Mouse (Mus musculus): ENCODE results near the gene Mapk14. TPM values are rescaled to one million over a fixed set of nuclear protein-coding genes. Genes with fewer than 3 reads are reported as not detected.

Mapk14 gene
- total and polyA plus RNA-seq, 3 experiments = 22.6 to 59.8 (median 27.6) TPM

GRCm38 (mm10) chr17:28701171-28701570 lies 10.0 kb downstream of the Mapk14 start:
- in situ Hi-C loops (cut with MboI; ENCODE audit: low pct_ligation_motif_present, low pct_unique_long_range_greater_than_20kb, low sequenced_read_pairs) (no loop called here), dilution Hi-C loops (cut with MboI; ENCODE audit: extremely low pct_ligation_motif_present, extremely low pct_unique_long_range_greater_than_20kb, low sequenced_read_pairs) (no loop called here)
- DNase-seq (ENCODE audit: extremely low read depth) = no peak
- Histone ChIP-seq H3K36me3 (replicated peaks in 1 of 2; ENCODE audit: control insufficient read depth in 1 of 2, insufficient read depth in 1 of 2, low read length in 1 of 2) (peaks cover 0 to 36% of the 10 kb centered on the region in 2 experiments), H3K4me2 (ENCODE audit: insufficient read depth, low read depth, poor library complexity, severe bottlenecking) (no peak overlapping the region), H3K4me1 (ENCODE audit: control insufficient read depth in 1 of 2, insufficient read depth in 2 of 2) (peaks cover 25 to 70% of the 10 kb centered on the region in 2 experiments), H3K27ac (ENCODE audit: insufficient read depth, low read depth) (no peak overlapping the region), H3K9ac (ENCODE audit: insufficient read depth, low read depth) (no peak overlapping the region), H3K9me3 (replicated peaks; ENCODE audit: low read length) (no peaks in the 10 kb centered on the region), H3K4me3 (replicated peaks in 1 of 3; ENCODE audit: low read depth in 2 of 3, low read length in 2 of 3, poor library complexity in 1 of 3) (no peak overlapping the region), H3K27me3 (replicated peaks) (no peaks in the 10 kb centered on the region), H3K79me2 (replicated peaks; ENCODE audit: control insufficient read depth, extremely low read depth, insufficient read depth, poor library complexity, severe bottlenecking) (peaks cover 24% of the 10 kb centered on the region)
- TF ChIP-seq ZNF384 (IDR thresholded peaks at IDR 0.05; ENCODE audit: low read depth, low read length) = no peak
- TF ChIP-seq EP300 (IDR thresholded peaks at IDR 0.05; ENCODE audit: low read length) = peak; percentile 35; the same call in 1 of the 2 replicates
- TF ChIP-seq ETS1 (conservative IDR thresholded peaks at IDR 0.05; ENCODE audit: low read depth, low read length) = peak; percentile 32; the same call in 1 of the 2 replicates
- TF ChIP-seq MEF2A (IDR thresholded peaks at IDR 0.05; ENCODE audit: borderline replicate concordance, low read depth, low read length) = peak; percentile 66; the same call in 1 of the 2 replicates
- TF ChIP-seq CHD2 (IDR thresholded peaks at IDR 0.05; ENCODE audit: low read length) = no peak
- peak; percentile 49; the same call in 1 of the 2 replicates for TF ChIP-seq IRF4 (IDR thresholded peaks at IDR 0.05; ENCODE audit: low read depth, low read length)

- in situ Hi-C loops (cut with MboI; ENCODE audit: low pct_ligation_motif_present, low pct_unique_long_range_greater_than_20kb, low sequenced_read_pairs) (no loop called here), dilution Hi-C loops (cut with MboI; ENCODE audit: extremely low pct_ligation_motif_present, extremely low pct_unique_long_range_greater_than_20kb, low sequenced_read_pairs) (no loop called here)
- Histone ChIP-seq H3K9me3 (replicated peaks; ENCODE audit: low read length) (no peaks in the 10 kb centered on the region), H3K79me2 (replicated peaks; ENCODE audit: control insufficient read depth, extremely low read depth, insufficient read depth, poor library complexity, severe bottlenecking) (peaks cover 24% of the 10 kb centered on the region), H3K36me3 (replicated peaks in 1 of 2; ENCODE audit: control insufficient read depth in 1 of 2, insufficient read depth in 1 of 2, low read length in 1 of 2) (peaks cover 0 to 34% of the 10 kb centered on the region in 2 experiments), H3K4me1 (ENCODE audit: control insufficient read depth in 1 of 2, insufficient read depth in 2 of 2) (peaks cover 25 to 70% of the 10 kb centered on the region in 2 experiments), H3K9ac (ENCODE audit: insufficient read depth, low read depth) (no peak overlapping the region), H3K27me3 (replicated peaks) (no peaks in the 10 kb centered on the region), H3K4me2 (ENCODE audit: insufficient read depth, low read depth, poor library complexity, severe bottlenecking) (no peak overlapping the region), H3K4me3 (replicated peaks in 1 of 3; ENCODE audit: low read depth in 2 of 3, low read length in 2 of 3, poor library complexity in 1 of 3) (no peak overlapping the region), H3K27ac (ENCODE audit: insufficient read depth, low read depth) (no peak overlapping the region)
- DNase-seq (ENCODE audit: extremely low read depth) = no peak
- TF ChIP-seq JUN (IDR thresholded peaks at IDR 0.05; ENCODE audit: insufficient read depth, low read depth, low read length) (no peak), USF2 (conservative IDR thresholded peaks at IDR 0.05; ENCODE audit: low read depth, low read length) (no peak), ELF1 (IDR thresholded peaks at IDR 0.05; ENCODE audit: low read depth, low read length) (no peak), CHD1 (IDR thresholded peaks at IDR 0.05; ENCODE audit: low read depth, low read length) (no peak), RCOR1 (conservative IDR thresholded peaks at IDR 0.05; ENCODE audit: low read depth, low read length) (no peak), UBTF (IDR thresholded peaks at IDR 0.05; ENCODE audit: low read depth, low read length) (no peak), NELFE (IDR thresholded peaks at IDR 0.05; ENCODE audit: low read depth, low read length) (no peak), USF1 (IDR thresholded peaks at IDR 0.05; ENCODE audit: low read depth, low read length) (no peak), RAD21 (IDR thresholded peaks at IDR 0.05; ENCODE audit: low read depth, low read length) (no peak), GABPA (IDR thresholded peaks at IDR 0.05; ENCODE audit: insufficient replicate concordance, low read depth, low read length) (no peak), ZC3H11A (IDR thresholded peaks at IDR 0.05; ENCODE audit: low read depth, low read length) (no peak), MAZ (IDR thresholded peaks at IDR 0.05; ENCODE audit: low read depth, low read length) (no peak), NRF1 (IDR thresholded peaks at IDR 0.05; ENCODE audit: low read depth, low read length) (no peak), POLR2A (IDR thresholded peaks at IDR 0.05; ENCODE audit: low read depth, low read length) (no peak), CTCF (conservative IDR thresholded peaks at IDR 0.05 in 1 of 2, IDR thresholded peaks at IDR 0.05 in 1 of 2; ENCODE audit: low read depth in 2 of 2, low read length in 2 of 2) (no peak)
Measured at GRCm38 (mm10) chr17:28701737-28702136, 10.6 kb downstream of the Mapk14 start.

Data from CH12.LX (cell line).